Mouse (Mus musculus) heart, postnatal 0 days (tissue): Measurements from ENCODE around the gene Zfp715.

Experiments used
- CTCF ChIP-seq: IDR thresholded peaks from 2 replicates; pipeline ENCODE4 v1.5.1; 2016; ENCODE audit warnings: antibody characterized with exemption, control low read depth, low read depth
- EP300 ChIP-seq: IDR thresholded peaks from 2 replicates; pipeline ENCODE4 v1.6.1; 2016; ENCODE audit warnings: antibody characterized with exemption, low read depth

- TF ChIP-seq CTCF, result no peak
- no peak for TF ChIP-seq EP300
Measured at GRCm38 (mm10) chr7:43343191-43343590, 30.1 kb upstream of the Zfp715 start.
